9 mouse cellular contexts compared by ENCODE assay signal in genomic region chr8:70373397-70374317, GRCm38 (mm10). TPM values are rescaled to one million over a fixed set of nuclear protein-coding genes. Genes with fewer than 3 reads are reported as not detected.
DNase-seq lines count a peak whose midpoint lies in the region; ATAC-seq and TF ChIP-seq lines count a peak whose summit lies in the region.
"Had no signal": no experiment of that assay in that cellular context is flagged by ENCODE, and none has a peak within 500 bp of the region (broad histone marks: within the 10 kb centered on the region; RNA-seq: fewer than 3 reads in every experiment).

Comp (plus strand) TSS chr8:70373558.

- TF ChIP-seq CTCF in heart, adult 2 months (IDR thresholded peaks at IDR 0.05) = no peak
- no peak for TF ChIP-seq CTCF in ES-Bruce4 (IDR thresholded peaks at IDR 0.05; ENCODE audit: low read depth, low read length)

- no peak for DNase-seq in heart, adult 2 months
- DNase-seq in heart, postnatal 36 days = no peak
- DNase-seq in forebrain, embryonic 11.5 days (ENCODE audit: low spot score) = peak; percentile 54
- DNase-seq in left cerebral cortex, adult 9 months (ENCODE audit: low spot score in 2 of 2) = no peak
- no peak for DNase-seq in left cerebral cortex, postnatal 4 days

- WGBS in heart, adult 2 months = 8% methylated on average over 47 of the region's 47 CpGs
- WGBS in forebrain, embryonic 11.5 days = 3% methylated on average over 47 of the region's 47 CpGs
- 5% methylated on average over 47 of the region's 47 CpGs for WGBS in liver, embryonic 15.5 days (ENCODE audit: insufficient replicate concordance)

- ATAC-seq in forebrain, embryonic 11.5 days (replicated peaks; ENCODE audit: low FRiP score) = peak; percentile 11; the same call in 1 of the 2 replicates
- ATAC-seq in liver, embryonic 15.5 days (ENCODE audit: insufficient read depth) = no peak
- ATAC-seq in activated CD4-positive, CD25-positive, alpha-beta regulatory T cell, adult 4 months = no peak

- no peak within 1 kb of the TSS for H3K9ac ChIP-seq in heart, adult 2 months (ENCODE audit: low read depth, low read length)
- peak within 1 kb of the TSS; percentile 14 for H3K9ac ChIP-seq in ES-Bruce4 (ENCODE audit: low read depth, poor library complexity, severe bottlenecking)
- no peak within 1 kb of the TSS for H3K9ac ChIP-seq in forebrain, embryonic 11.5 days (ENCODE audit: low read length)
- H3K9ac ChIP-seq in liver, embryonic 15.5 days = no peak within 1 kb of the TSS

- no peaks in the 10 kb centered on the region for H3K4me1 ChIP-seq in heart, adult 2 months (ENCODE audit: control insufficient read depth, insufficient read depth, low read length)
- no peaks in the 10 kb centered on the region for H3K4me1 ChIP-seq in ES-Bruce4 (ENCODE audit: control insufficient read depth, insufficient read depth, low read length)
- H3K4me1 ChIP-seq in forebrain, embryonic 11.5 days (replicated peaks; ENCODE audit: control insufficient read depth, insufficient read depth, low read length) = peaks cover 13% of the 10 kb centered on the region
- peaks cover 42% of the 10 kb centered on the region for H3K4me1 ChIP-seq in liver, embryonic 15.5 days (replicated peaks)

- peak within 1 kb of the TSS; percentile 48 for H3K4me2 ChIP-seq in forebrain, embryonic 11.5 days (ENCODE audit: low read depth, low read length, severe bottlenecking)
- H3K4me2 ChIP-seq in liver, embryonic 15.5 days = peak within 1 kb of the TSS; percentile 66

- no peak for TF ChIP-seq POLR2A in heart, adult 2 months (IDR thresholded peaks at IDR 0.05; ENCODE audit: insufficient read depth, low read depth, low read length)
- no peak for TF ChIP-seq POLR2A in ES-Bruce4 (IDR thresholded peaks at IDR 0.05; ENCODE audit: insufficient read depth, low read length)

- no peaks in the 10 kb centered on the region for H3K79me2 ChIP-seq in heart, adult 2 months (replicated peaks; ENCODE audit: control insufficient read depth, insufficient read depth, low read length)

- intact Hi-C loops in heart, adult 2 months (cut with DNase I) = no loop called here
- intact Hi-C loops in heart, postnatal 36 days (cut with DNase I) = no loop called here
- intact Hi-C loops in left cerebral cortex, postnatal 4 days (cut with DNase I) = no loop called here

- H3K27ac ChIP-seq in heart, adult 2 months = no peak within 1 kb of the TSS
- no peak within 1 kb of the TSS for H3K27ac ChIP-seq in ES-Bruce4 (ENCODE audit: insufficient read depth, low read length)
- H3K27ac ChIP-seq in forebrain, embryonic 11.5 days (ENCODE audit: low read depth, low read length) = no peak within 1 kb of the TSS
- H3K27ac ChIP-seq in liver, embryonic 15.5 days (replicated peaks) = no peak within 1 kb of the TSS
- H3K27ac ChIP-seq: macrophage had no signal

- no peaks in the 10 kb centered on the region for H3K9me3 ChIP-seq in ES-Bruce4 (replicated peaks; ENCODE audit: control insufficient read depth, insufficient read depth, low read length, poor library complexity, severe bottlenecking)
- no peaks in the 10 kb centered on the region for H3K9me3 ChIP-seq in forebrain, embryonic 11.5 days (ENCODE audit: control insufficient read depth, low read length)
- no peaks in the 10 kb centered on the region for H3K9me3 ChIP-seq in liver, embryonic 15.5 days (replicated peaks)

- no peak for TF ChIP-seq EP300 in heart, adult 2 months (IDR thresholded peaks at IDR 0.05; ENCODE audit: insufficient read depth, low read depth, low read length)
- no peak for TF ChIP-seq EP300 in ES-Bruce4 (IDR thresholded peaks at IDR 0.05; ENCODE audit: insufficient read depth, low read depth, low read length)

- peak within 1 kb of the TSS; percentile 22; the same call in 1 of the 2 replicates for H3K4me3 ChIP-seq in heart, adult 2 months
- H3K4me3 ChIP-seq in ES-Bruce4 (ENCODE audit: low read depth, low read length) = peak within 1 kb of the TSS; percentile 74
- peak within 1 kb of the TSS; percentile 25 for H3K4me3 ChIP-seq in forebrain, embryonic 11.5 days (ENCODE audit: low read depth, low read length)
- peak within 1 kb of the TSS; percentile 47 for H3K4me3 ChIP-seq in liver, embryonic 15.5 days (replicated peaks)

- peaks cover 20% of the 10 kb centered on the region for H3K27me3 ChIP-seq in heart, adult 2 months (ENCODE audit: control insufficient read depth, insufficient read depth, low read length)
- H3K27me3 ChIP-seq in ES-Bruce4 (ENCODE audit: control insufficient read depth, insufficient read depth, low read length, poor library complexity, severe bottlenecking) = 0 out of 2 replicates have a peak, but pooled peaks cover 4% of the 10 kb centered on the region
- H3K27me3 ChIP-seq in forebrain, embryonic 11.5 days (ENCODE audit: control insufficient read depth, insufficient read depth, low read length) = peaks cover 68% of the 10 kb centered on the region
- H3K27me3 ChIP-seq in liver, embryonic 15.5 days = peaks cover 96% of the 10 kb centered on the region

- H3K36me3 ChIP-seq in heart, adult 2 months (ENCODE audit: control insufficient read depth, insufficient read depth, low read length) = no peaks in the 10 kb centered on the region
- H3K36me3 ChIP-seq in ES-Bruce4 (ENCODE audit: control insufficient read depth, insufficient read depth, low read length, poor library complexity, severe bottlenecking) = no peaks in the 10 kb centered on the region
- H3K36me3 ChIP-seq in forebrain, embryonic 11.5 days (ENCODE audit: control insufficient read depth, insufficient read depth, low read length) = no peaks in the 10 kb centered on the region
- H3K36me3 ChIP-seq in liver, embryonic 15.5 days (replicated peaks) = no peaks in the 10 kb centered on the region

RNA-seq across cellular contexts. Expression of gene Comp, which starts in this region (rescaled TPM):
- 1 to 10 TPM; 5.1 to 5.4 TPM for total RNA-seq in heart, adult 2 months (2021)
- 11.5 and 17.4 TPM in 2 replicates for polyA plus RNA-seq in heart, adult 2 months (2012; rRNA removed)
- 1 to 10 TPM; 4.3 to 5.6 TPM for total RNA-seq in heart, postnatal 36 days (2021)
- polyA plus RNA-seq in ES-Bruce4 (2011; ENCODE audit: insufficient read depth, insufficient read length, low read depth, missing spikeins) = 1.4 and 2.0 TPM in 2 replicates
- 0.56 TPM in 1 of 2 replicates, not detected in the other for polyA plus RNA-seq in forebrain, embryonic 11.5 days (2014; fragmentation: Nextera tagmentation; extraction: Ambion mirVana)
- 1.3 and 2.1 TPM in 2 replicates for polyA plus RNA-seq in liver, embryonic 15.5 days (2015; fragmentation: Nextera tagmentation; extraction: Ambion mirVana)
- under 1 TPM in 1 of 2 experiments, not detected in 1; 0.95 TPM for polyA plus RNA-seq in activated CD4-positive, CD25-positive, alpha-beta regulatory T cell, adult 4 months (2017; shearing (Covaris generic))
- total RNA-seq in left cerebral cortex, postnatal 4 days (2021) = under 1 TPM in 1 of 2 experiments, not detected in 1; 0.20 TPM
- polyA plus RNA-seq: macrophage had no signal

Comparison
In these comparisons a context has a peak if more than half of its experiments do, and no peak if none do; other contexts are left out.
1. RNA of gene Comp (total RNA-seq): 4.3 to 5.6 TPM in heart, postnatal 36 days and 5.1 to 5.4 TPM in heart, adult 2 months; 0.20 TPM in left cerebral cortex, postnatal 4 days; every median in the first group is over 4 times any median in the second.
2. Peak in DNase-seq, ATAC-seq, H3K4me3 ChIP-seq and H3K4me2 ChIP-seq in forebrain, embryonic 11.5 days; RNA of the gene not detected or under 1 TPM.
3. H3K4me3 ChIP-seq: peak in every context shown above with its lines; median percentile 74 in ES-Bruce4; 47 in liver, embryonic 15.5 days; 25 in forebrain, embryonic 11.5 days; 22 in heart, adult 2 months.